Mouse (Mus musculus): ENCODE data around the gene Ptprs.

DNA sequence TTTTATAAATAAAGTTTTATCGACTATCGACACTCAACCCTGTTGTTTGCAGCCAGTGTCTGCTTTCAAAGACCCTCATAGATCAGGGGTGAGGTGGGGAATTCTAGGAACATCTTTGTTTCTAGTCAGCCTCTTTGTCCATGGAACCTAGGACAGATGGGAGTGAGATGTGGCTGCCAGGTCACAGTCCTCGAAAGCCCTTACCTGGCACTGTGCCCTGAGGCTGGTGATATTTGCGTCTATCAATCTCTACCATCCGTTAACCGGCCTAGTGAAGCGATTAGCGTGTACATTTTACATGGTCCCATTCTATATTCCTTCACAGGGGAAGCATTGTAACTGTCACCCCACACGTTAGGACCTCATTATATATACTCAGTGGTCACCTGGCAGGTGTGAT is 9.6 kb upstream of the Ptprs start:
- TF ChIP-seq CTCF (IDR thresholded peaks at IDR 0.05; ENCODE audit: insufficient read depth, low read depth, low read length) (no peak), POLR2A (IDR thresholded peaks at IDR 0.05; ENCODE audit: insufficient read depth, low read depth, low read length) (no peak)

Data from olfactory bulb, adult 2 months (tissue).